37 mouse cellular contexts compared by ENCODE assay signal in genomic region chr9:60747672-60748071, GRCm38 (mm10). TPM values are rescaled to one million over a fixed set of nuclear protein-coding genes. Genes with fewer than 3 reads are reported as not detected.
"Had no signal": no experiment of that assay in that cellular context is flagged by ENCODE, and none has a peak within 500 bp of the region (broad histone marks: within the 10 kb centered on the region; RNA-seq: fewer than 3 reads in every experiment).

No protein-coding gene starts in this region.

- DNase-seq: left cerebral cortex, postnatal 4 days; liver; liver, embryonic 13.5 days; liver, postnatal 0 days; lung, adult 18-20 months; lung, adult 2 months; lung, embryonic 14.5 days; lung, postnatal 10 days; lung, postnatal 14 days; lung, postnatal 36 days; lung, postnatal 4 days; midbrain, embryonic 14.5 days had no signal

- H3K4me3 ChIP-seq: limb, embryonic 10.5 days; limb, embryonic 12.5 days; limb, embryonic 13.5 days; limb, embryonic 15.5 days; liver, embryonic 12.5 days; liver, embryonic 13.5 days; liver, embryonic 15.5 days; lung, embryonic 15.5 days; megakaryocyte, embryonic 14.5 days; midbrain, embryonic 10.5 days; midbrain, embryonic 12.5 days; midbrain, embryonic 13.5 days; midbrain, embryonic 15.5 days; myocyte; neural tube, embryonic 12.5 days had no signal

- H3K4me1 ChIP-seq: limb, embryonic 12.5 days; liver, embryonic 12.5 days; liver, embryonic 13.5 days; liver, embryonic 15.5 days; midbrain, embryonic 10.5 days; midbrain, embryonic 12.5 days; midbrain, embryonic 13.5 days; midbrain, embryonic 15.5 days; neural tube, embryonic 12.5 days had no signal

- H3K4me2 ChIP-seq: limb, embryonic 12.5 days; limb, embryonic 13.5 days; limb, embryonic 15.5 days; liver, embryonic 11.5 days; liver, embryonic 12.5 days; liver, embryonic 13.5 days; liver, embryonic 15.5 days; lung, embryonic 14.5 days; lung, embryonic 15.5 days; midbrain, embryonic 11.5 days; midbrain, embryonic 12.5 days; midbrain, embryonic 13.5 days; midbrain, embryonic 15.5 days; neural tube, embryonic 12.5 days had no signal

- H3K27me3 ChIP-seq: limb, embryonic 15.5 days; liver, embryonic 13.5 days; liver, embryonic 15.5 days; lung, embryonic 15.5 days; midbrain, embryonic 13.5 days; midbrain, embryonic 15.5 days; neural tube, embryonic 12.5 days had no signal

- ATAC-seq: liver, embryonic 12.5 days; liver, postnatal 0 days; lung, postnatal 0 days; midbrain, embryonic 13.5 days; midbrain, embryonic 15.5 days; midbrain, embryonic 16.5 days had no signal

- H3K27ac ChIP-seq: limb, embryonic 10.5 days; limb, embryonic 12.5 days; limb, embryonic 13.5 days; limb, embryonic 15.5 days; liver, embryonic 12.5 days; liver, embryonic 13.5 days; liver, embryonic 14.5 days; liver, embryonic 15.5 days; lung, embryonic 15.5 days; macrophage; midbrain, embryonic 10.5 days; midbrain, embryonic 12.5 days; midbrain, embryonic 13.5 days; midbrain, embryonic 15.5 days; neural tube, embryonic 12.5 days had no signal

- H3K9ac ChIP-seq: limb, embryonic 12.5 days; limb, embryonic 13.5 days; limb, embryonic 15.5 days; liver, embryonic 12.5 days; liver, embryonic 13.5 days; liver, embryonic 14.5 days; liver, embryonic 15.5 days; liver, postnatal 0 days; lung, embryonic 14.5 days; lung, embryonic 15.5 days; midbrain, embryonic 12.5 days; midbrain, embryonic 13.5 days; midbrain, embryonic 15.5 days; neural tube, embryonic 12.5 days had no signal

- H3K36me3 ChIP-seq: limb, embryonic 10.5 days; limb, embryonic 12.5 days; limb, embryonic 13.5 days; limb, embryonic 15.5 days; liver, embryonic 12.5 days; liver, embryonic 13.5 days; liver, embryonic 15.5 days; lung, embryonic 15.5 days; midbrain, embryonic 10.5 days; midbrain, embryonic 12.5 days; midbrain, embryonic 13.5 days; midbrain, embryonic 15.5 days; neural tube, embryonic 12.5 days had no signal

- H3K9me3 ChIP-seq: limb, embryonic 10.5 days; limb, embryonic 12.5 days; limb, embryonic 13.5 days; limb, embryonic 15.5 days; liver, embryonic 13.5 days; liver, embryonic 15.5 days; lung, embryonic 15.5 days; midbrain, embryonic 12.5 days; midbrain, embryonic 15.5 days; neural tube, embryonic 12.5 days had no signal

RNA-seq across cellular contexts. Expression of gene Larp6, which starts 34.9 kb away (rescaled TPM):
- total RNA-seq: liver, adult 2 months; megakaryocyte progenitor cell, adult 5-6 weeks; megakaryocyte, adult 5-6 weeks; megakaryocyte-erythroid progenitor cell, adult 5-6 weeks; monocyte, adult 5-6 weeks had no signal
- polyA plus RNA-seq: liver, adult 2 months had no signal

RNA-seq across cellular contexts. Expression of gene Uaca, which starts 46.7 kb away (rescaled TPM):
- total RNA-seq: monocyte, adult 5-6 weeks had no signal
